Mouse (Mus musculus): ENCODE data around the gene Coq2.
A peak's percentile ranks its signal among the peaks of the same experiment; 100 is the strongest.

- peak; percentile 71; the same call in 1 of the 2 replicates for TF ChIP-seq CTCF (IDR thresholded peaks at IDR 0.05; ENCODE audit: extremely low read depth, insufficient read length, insufficient replicate concordance, low read depth, low read length)
- TF ChIP-seq POLR2A (IDR thresholded peaks at IDR 0.05; ENCODE audit: low read depth, low read length), result no peak
Measured at GRCm38 (mm10) chr5:100671398-100671797, 3.5 kb downstream of the Coq2 start.
